Mouse (Mus musculus) kidney, embryonic 16.5 days (tissue): ENCODE measurements at regions not wholly inside any gene's neighbourhood (a gene's known extent, or its start where the extent isn't known, plus 50 kb on each side); places are given as distances from the start of the nearest gene placed in this dataset.
A peak's percentile ranks its signal among the peaks of the same experiment; 100 is the strongest.

Experiments
- ATAC-seq: fragments of 200-750 bp; cut with Nextera tagmentation; 2 replicates; pipeline ENCODE4 v1.8.0; 2017; ENCODE audit warnings: moderate TSS enrichment; ENCODE audit not compliant: low FRiP score, low TSS enrichment
- H3K27ac ChIP-seq: fragments of 300-500 bp; sonication (generic); 2 replicates; pipeline ENCODE4 v1.5.1; 2014; ENCODE audit warnings: low read length
- H3K27me3 ChIP-seq: fragments of 300-500 bp; sonication (generic); 2 replicates; pipeline ENCODE4 v1.6.1; 2014; ENCODE audit warnings: low read length, control low read depth, mixed read lengths; ENCODE audit not compliant: insufficient read depth
- H3K36me3 ChIP-seq: fragments of 300-500 bp; sonication (generic); 2 replicates; pipeline ENCODE4 v1.6.1; 2014; ENCODE audit warnings: low read length, control low read depth, mixed read lengths; ENCODE audit not compliant: insufficient read depth
- H3K4me1 ChIP-seq: fragments of 300-500 bp; sonication (generic); 2 replicates; pipeline ENCODE4 v1.6.1; 2014; ENCODE audit warnings: low read length, control low read depth, mixed read lengths; ENCODE audit not compliant: insufficient read depth
- H3K4me2 ChIP-seq: fragments of 300-500 bp; sonication (generic); replicated peaks from 2 replicates; pipeline ENCODE4 v1.6.1; 2014; ENCODE audit warnings: low read depth, low read length
- H3K4me3 ChIP-seq: fragments of 300-500 bp; sonication (generic); 2 replicates; pipeline ENCODE4 v1.5.1; 2014; ENCODE audit warnings: mild to moderate bottlenecking, low read length
- H3K9ac ChIP-seq: fragments of 300-500 bp; sonication (generic); replicated peaks from 2 replicates; pipeline ENCODE4 v1.6.1; 2014; ENCODE audit warnings: low read length
- H3K9me3 ChIP-seq: fragments of 300-500 bp; sonication (generic); 2 replicates; pipeline ENCODE4 v1.6.1; 2016; ENCODE audit warnings: low read length, control low read depth
- WGBS: fragments of 180-500 bp; shearing (Covaris S2); extraction: QIAGEN DNeasy Blood & Tissue Kit; methylation state at CpG from one replicate; pipeline ENCODE4 v1.1.7; 2014; 5-methylcytosine and 5-hydroxymethylcytosine counted together

- no peak overlapping the region for H3K4me3 ChIP-seq
- no peak overlapping the region for H3K9ac ChIP-seq
- no peaks in the 10 kb centered on the region for H3K36me3 ChIP-seq
- H3K27ac ChIP-seq = no peak overlapping the region
- H3K9me3 ChIP-seq = no peaks in the 10 kb centered on the region
- H3K4me2 ChIP-seq = no peak overlapping the region
- no peaks in the 10 kb centered on the region for H3K27me3 ChIP-seq
- no peak for ATAC-seq
- H3K4me1 ChIP-seq = no peaks in the 10 kb centered on the region
- WGBS = 85% methylated on average over 3 of the region's 3 CpGs
These were observed 72.4 kb downstream of the Nupl2 start for GRCm38 (mm10) chr5:24237201-24237600.

- 72% methylated on average over 2 of the region's 2 CpGs for WGBS
- no peak for ATAC-seq
- no peak overlapping the region for H3K4me2 ChIP-seq
- no peaks in the 10 kb centered on the region for H3K4me1 ChIP-seq
- H3K4me3 ChIP-seq = no peak overlapping the region
- H3K9me3 ChIP-seq = no peaks in the 10 kb centered on the region
- no peak overlapping the region for H3K27ac ChIP-seq
- no peak overlapping the region for H3K9ac ChIP-seq
- no peaks in the 10 kb centered on the region for H3K36me3 ChIP-seq
- H3K27me3 ChIP-seq = no peaks in the 10 kb centered on the region
These were observed 74.2 kb downstream of the Nupl2 start for GRCm38 (mm10) chr5:24239006-24239405.

GRCm38 (mm10) chr5:24244211-24244610 lies 79.4 kb downstream of the Nupl2 start:
- no peak overlapping the region for H3K4me3 ChIP-seq
- 65% methylated on average over 6 of the region's 6 CpGs for WGBS
- ATAC-seq = no peak
- H3K36me3 ChIP-seq = no peaks in the 10 kb centered on the region
- H3K27ac ChIP-seq = no peak overlapping the region
- no peak overlapping the region for H3K9ac ChIP-seq
- no peaks in the 10 kb centered on the region for H3K27me3 ChIP-seq
- no peak overlapping the region for H3K4me2 ChIP-seq
- no peaks in the 10 kb centered on the region for H3K9me3 ChIP-seq
- H3K4me1 ChIP-seq = no peaks in the 10 kb centered on the region

GRCm38 (mm10) chr5:24255421-24255820 lies 90.7 kb downstream of the Nupl2 start:
- Histone ChIP-seq H3K9me3 (no peaks in the 10 kb centered on the region), H3K4me1 (no peaks in the 10 kb centered on the region), H3K36me3 (no peaks in the 10 kb centered on the region), H3K27ac (no peak overlapping the region), H3K4me2 (no peak overlapping the region), H3K9ac (no peak overlapping the region), H3K4me3 (no peak overlapping the region), H3K27me3 (no peaks in the 10 kb centered on the region)
- ATAC-seq = no peak
- 84% methylated on average over 5 of the region's 5 CpGs for WGBS

- peaks cover 11% of the 10 kb centered on the region for H3K4me1 ChIP-seq
- no peak overlapping the region for H3K4me2 ChIP-seq
- ATAC-seq = peak; percentile 77; the same call in 1 of the 2 replicates
- H3K27me3 ChIP-seq = no peaks in the 10 kb centered on the region
- no peak overlapping the region for H3K4me3 ChIP-seq
- no peaks in the 10 kb centered on the region for H3K9me3 ChIP-seq
- WGBS = 8% methylated on average over 7 of the region's 7 CpGs
- no peaks in the 10 kb centered on the region for H3K36me3 ChIP-seq
- H3K9ac ChIP-seq = no peak overlapping the region
- no peak overlapping the region for H3K27ac ChIP-seq
These were observed 90.3 kb downstream of the Kcnh2 start for GRCm38 (mm10) chr5:24261098-24261497.

- Histone ChIP-seq H3K36me3 (no peaks in the 10 kb centered on the region), H3K9me3 (no peaks in the 10 kb centered on the region)
- ATAC-seq = no peak; the same call in 1 of the 2 replicates
These were observed 89.3 kb downstream of the Kcnh2 start for GRCm38 (mm10) chr5:24262146-24262545.

GRCm38 (mm10) chr5:24264151-24264550 lies 87.3 kb downstream of the Kcnh2 start:
- Histone ChIP-seq H3K9ac (no peak overlapping the region), H3K4me3 (no peak overlapping the region), H3K4me1 (peaks cover 16% of the 10 kb centered on the region), H3K4me2 (no peak overlapping the region), H3K27ac (no peak overlapping the region), H3K9me3 (no peaks in the 10 kb centered on the region), H3K27me3 (no peaks in the 10 kb centered on the region), H3K36me3 (no peaks in the 10 kb centered on the region)
- no peak for ATAC-seq
- WGBS = 84% methylated on average over 4 of the region's 4 CpGs

More at GRCm38 (mm10) chr5:24262146-24262545, 89.3 kb downstream of the Kcnh2 start:
- H3K4me2 ChIP-seq = peak overlapping the region; percentile 17
- no peak overlapping the region for H3K27ac ChIP-seq
- 6% methylated on average over 11 of the region's 11 CpGs for WGBS
- H3K9ac ChIP-seq = no peak overlapping the region
- no peaks in the 10 kb centered on the region for H3K27me3 ChIP-seq
- peaks cover 16% of the 10 kb centered on the region for H3K4me1 ChIP-seq
- H3K4me3 ChIP-seq = no peak overlapping the region

GRCm38 (mm10) chr5:24265431-24265830 lies 86.0 kb downstream of the Kcnh2 start:
- Histone ChIP-seq H3K36me3 (no peaks in the 10 kb centered on the region), H3K27ac (no peak overlapping the region), H3K9me3 (no peaks in the 10 kb centered on the region), H3K4me2 (no peak overlapping the region), H3K4me3 (no peak overlapping the region), H3K27me3 (no peaks in the 10 kb centered on the region), H3K9ac (no peak overlapping the region), H3K4me1 (peaks cover 16% of the 10 kb centered on the region)
- 91% methylated on average over 3 of the region's 3 CpGs for WGBS
- ATAC-seq = no peak

- peak overlapping the region; percentile 39 for H3K4me3 ChIP-seq
- H3K9ac ChIP-seq = peak overlapping the region; percentile 51
- no peaks in the 10 kb centered on the region for H3K9me3 ChIP-seq
- H3K27me3 ChIP-seq = no peaks in the 10 kb centered on the region
- 4% methylated on average over 16 of the region's 16 CpGs for WGBS
- H3K4me2 ChIP-seq = peak overlapping the region; percentile 56
- peaks cover 16% of the 10 kb centered on the region for H3K4me1 ChIP-seq
- no peaks in the 10 kb centered on the region for H3K36me3 ChIP-seq
- ATAC-seq = peak; percentile 86
- peak overlapping the region; percentile 71 for H3K27ac ChIP-seq
These were observed 84.8 kb downstream of the Kcnh2 start for GRCm38 (mm10) chr5:24266344-24267295.
